Mouse (Mus musculus) forebrain, embryonic 14.5 days (tissue): ENCODE results near the gene Olfr370. TPM values are rescaled to one million over a fixed set of nuclear protein-coding genes. Genes with fewer than 3 reads are reported as not detected.

Source experiments
- ATAC-seq: fragments of 200-750 bp; cut with Nextera tagmentation; 2 replicates; pipeline ENCODE4 v1.8.0; 2017; ENCODE audit warnings: mild to moderate bottlenecking, moderate library complexity
- DNase-seq: peaks from one replicate; pipeline ENCODE4 v3.0.0-alpha.2; 2015; ENCODE audit warnings: low spot score
- H3K27ac ChIP-seq: fragments of 300-500 bp; sonication (generic); 2 replicates; pipeline ENCODE4 v1.5.1; 2014; ENCODE audit warnings: low read depth, mild to moderate bottlenecking, control low read depth, low read length, moderate library complexity
- H3K27me3 ChIP-seq: fragments of 300-500 bp; sonication (generic); replicated peaks from 2 replicates; pipeline ENCODE4 v1.6.1; 2014; ENCODE audit warnings: low read length, control low read depth, mixed read lengths; ENCODE audit not compliant: control insufficient read depth, insufficient read depth
- H3K36me3 ChIP-seq: fragments of 300-500 bp; sonication (generic); 2 replicates; pipeline ENCODE4 v1.6.1; 2014; ENCODE audit warnings: low read length, control low read depth; ENCODE audit not compliant: control insufficient read depth, insufficient read depth
- H3K4me1 ChIP-seq: fragments of 300-500 bp; sonication (generic); 2 replicates; pipeline ENCODE4 v1.6.1; 2014; ENCODE audit warnings: antibody characterized with exemption, low read length, control low read depth; ENCODE audit not compliant: control insufficient read depth, insufficient read depth
- H3K4me2 ChIP-seq: fragments of 300-500 bp; sonication (generic); 2 replicates; pipeline ENCODE4 v1.6.1; 2014; ENCODE audit warnings: mild to moderate bottlenecking, control low read depth, low read length
- H3K4me3 ChIP-seq: fragments of 300-500 bp; sonication (generic); 2 replicates; pipeline ENCODE4 v1.5.1; 2014; ENCODE audit warnings: low read depth, low read length, control low read depth
- H3K9ac ChIP-seq: fragments of 300-500 bp; sonication (generic); 2 replicates; pipeline ENCODE4 v1.6.1; 2014; ENCODE audit warnings: mild to moderate bottlenecking, low read length, control low read depth, moderate library complexity
- H3K9me3 ChIP-seq: fragments of 300-500 bp; sonication (generic); replicated peaks from 2 replicates; pipeline ENCODE4 v1.6.1; 2016; ENCODE audit warnings: low read length, control low read depth, mixed read lengths; ENCODE audit not compliant: control insufficient read depth
- WGBS: fragments of 180-500 bp; shearing (Covaris S2); extraction: QIAGEN DNeasy Blood & Tissue Kit; methylation state at CpG from one replicate; pipeline ENCODE4 v1.1.7; 2014; 5-methylcytosine and 5-hydroxymethylcytosine counted together
- polyA plus RNA-seq: library from polyadenylated mRNA; unstranded; fragments of >200 nt; fragmentation: Nextera tagmentation; extraction: Ambion mirVana; gene quantifications from 2 replicates; pipeline ENCODE4 v1.2.1, GENCODE M21; 2014

The Olfr370 gene
- polyA plus RNA-seq, 1 experiment from 2014 or later, result not detected

GRCm38 (mm10) chr8:83572246-83572812, 36.7 kb downstream of the Olfr370 start:
- Histone ChIP-seq H3K27me3 (no peaks in the 10 kb centered on the region), H3K4me3 (no peak overlapping the region), H3K9ac (no peak overlapping the region), H3K9me3 (no peaks in the 10 kb centered on the region), H3K27ac (no peak overlapping the region), H3K4me1 (peaks cover 5% of the 10 kb centered on the region; the same call in 1 of the 2 replicates), H3K36me3 (peaks cover 65% of the 10 kb centered on the region), H3K4me2 (no peak overlapping the region)
- 90% methylated on average over 5 of the region's 5 CpGs for WGBS
- no peak for ATAC-seq
- DNase-seq, result no peak

- no peak for ATAC-seq
- Histone ChIP-seq H3K9ac (no peak overlapping the region), H3K9me3 (no peaks in the 10 kb centered on the region), H3K27me3 (no peaks in the 10 kb centered on the region), H3K4me3 (no peak overlapping the region), H3K4me2 (no peak overlapping the region), H3K27ac (no peak overlapping the region), H3K36me3 (peaks cover 65% of the 10 kb centered on the region), H3K4me1 (no peaks in the 10 kb centered on the region)
- DNase-seq, result no peak
- WGBS, result 89% methylated on average over 18 of the region's 18 CpGs
Measured at GRCm38 (mm10) chr8:83573140-83573875, 37.7 kb downstream of the Olfr370 start.

- ATAC-seq (no peak), DNase-seq (no peak)
- 86% methylated on average over 15 of the region's 15 CpGs for WGBS
- H3K27ac ChIP-seq, result no peak overlapping the region
- H3K4me3 ChIP-seq, result no peak overlapping the region
- H3K4me1 ChIP-seq, result no peaks in the 10 kb centered on the region
- no peaks in the 10 kb centered on the region for H3K9me3 ChIP-seq
- H3K36me3 ChIP-seq, result peaks cover 59% of the 10 kb centered on the region
- H3K4me2 ChIP-seq, result no peak overlapping the region
- H3K9ac ChIP-seq, result no peak overlapping the region
- H3K27me3 ChIP-seq, result no peaks in the 10 kb centered on the region
Measured at GRCm38 (mm10) chr8:83574631-83575315, 39.2 kb downstream of the Olfr370 start.

- no peaks in the 10 kb centered on the region for H3K27me3 ChIP-seq
- H3K4me2 ChIP-seq, result no peak overlapping the region
- DNase-seq (no peak), ATAC-seq (0 out of 2 replicates have a peak, but pooled peaks have one; percentile 9)
- no peak overlapping the region for H3K9ac ChIP-seq
- WGBS, result 81% methylated on average over 17 of the region's 17 CpGs
- H3K9me3 ChIP-seq, result no peaks in the 10 kb centered on the region
- no peaks in the 10 kb centered on the region for H3K4me1 ChIP-seq
- no peak overlapping the region for H3K4me3 ChIP-seq
- H3K36me3 ChIP-seq, result peaks cover 48% of the 10 kb centered on the region
- H3K27ac ChIP-seq, result no peak overlapping the region
Measured at GRCm38 (mm10) chr8:83575561-83576515, 40.3 kb downstream of the Olfr370 start.

- H3K4me2 ChIP-seq, result no peak overlapping the region
- no peak overlapping the region for H3K27ac ChIP-seq
- H3K9me3 ChIP-seq, result no peaks in the 10 kb centered on the region
- H3K27me3 ChIP-seq, result no peaks in the 10 kb centered on the region
- no peak for DNase-seq
- H3K36me3 ChIP-seq, result peaks cover 41% of the 10 kb centered on the region
- no peak overlapping the region for H3K9ac ChIP-seq
- no peak overlapping the region for H3K4me3 ChIP-seq
- WGBS, result 60% methylated on average over 3 of the region's 4 CpGs
- no peak for ATAC-seq
- no peaks in the 10 kb centered on the region for H3K4me1 ChIP-seq
Measured at GRCm38 (mm10) chr8:83576516-83576895, 40.9 kb downstream of the Olfr370 start.

GRCm38 (mm10) chr8:83576921-83577320, 41.3 kb downstream of the Olfr370 start:
- no peak overlapping the region for H3K4me3 ChIP-seq
- H3K36me3 ChIP-seq, result peaks cover 37% of the 10 kb centered on the region
- H3K9me3 ChIP-seq, result no peaks in the 10 kb centered on the region
- no peak for ATAC-seq
- no peak overlapping the region for H3K4me2 ChIP-seq
- H3K4me1 ChIP-seq, result no peaks in the 10 kb centered on the region
- no peak overlapping the region for H3K9ac ChIP-seq
- no peak for DNase-seq
- no peaks in the 10 kb centered on the region for H3K27me3 ChIP-seq
- no peak overlapping the region for H3K27ac ChIP-seq
- WGBS, result 73% methylated on average over 4 of the region's 4 CpGs

- 65% methylated on average over 9 of the region's 9 CpGs for WGBS
- H3K27me3 ChIP-seq, result no peaks in the 10 kb centered on the region
- H3K36me3 ChIP-seq, result peaks cover 32% of the 10 kb centered on the region
- H3K4me3 ChIP-seq, result no peak overlapping the region
- ATAC-seq, result no peak
- peak; percentile 22 for DNase-seq
- H3K4me1 ChIP-seq, result no peaks in the 10 kb centered on the region
- no peak overlapping the region for H3K4me2 ChIP-seq
- no peak overlapping the region for H3K9ac ChIP-seq
- H3K27ac ChIP-seq, result no peak overlapping the region
- H3K9me3 ChIP-seq, result no peaks in the 10 kb centered on the region
Measured at GRCm38 (mm10) chr8:83577384-83577791, 41.8 kb downstream of the Olfr370 start.
